Mouse (Mus musculus): ENCODE results near the gene Rgn. TPM values are rescaled to one million over a fixed set of nuclear protein-coding genes. Genes with fewer than 3 reads are reported as not detected.

Gene Rgn
- under 1 TPM; 0.25 to 0.60 (median 0.37) TPM for total RNA-seq (2022)

DNA sequence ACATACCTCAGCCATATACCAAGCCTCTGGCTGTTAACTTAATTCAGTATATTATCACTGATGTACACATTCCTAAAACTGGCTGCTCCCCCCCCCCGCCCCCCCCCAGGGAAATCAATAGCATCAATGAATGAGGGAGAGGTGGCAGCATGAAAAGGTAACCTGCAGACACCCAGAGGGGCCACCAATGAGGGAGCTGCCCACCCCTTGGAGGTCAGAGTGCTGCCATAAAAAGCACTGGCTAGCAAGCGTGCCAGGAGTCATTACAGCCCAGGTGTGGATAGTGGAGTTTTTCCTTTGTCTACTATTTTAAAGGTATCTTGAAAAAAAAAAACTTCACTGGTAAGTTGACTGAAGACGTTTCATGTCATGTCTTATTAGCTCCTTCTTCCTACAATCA, at the start of gene Rgn:
Rgn (plus strand) TSS at position 256 of the 400 bp plus-strand sequence.
- DNase-seq (ENCODE audit: low spot score): no peak

DNA sequence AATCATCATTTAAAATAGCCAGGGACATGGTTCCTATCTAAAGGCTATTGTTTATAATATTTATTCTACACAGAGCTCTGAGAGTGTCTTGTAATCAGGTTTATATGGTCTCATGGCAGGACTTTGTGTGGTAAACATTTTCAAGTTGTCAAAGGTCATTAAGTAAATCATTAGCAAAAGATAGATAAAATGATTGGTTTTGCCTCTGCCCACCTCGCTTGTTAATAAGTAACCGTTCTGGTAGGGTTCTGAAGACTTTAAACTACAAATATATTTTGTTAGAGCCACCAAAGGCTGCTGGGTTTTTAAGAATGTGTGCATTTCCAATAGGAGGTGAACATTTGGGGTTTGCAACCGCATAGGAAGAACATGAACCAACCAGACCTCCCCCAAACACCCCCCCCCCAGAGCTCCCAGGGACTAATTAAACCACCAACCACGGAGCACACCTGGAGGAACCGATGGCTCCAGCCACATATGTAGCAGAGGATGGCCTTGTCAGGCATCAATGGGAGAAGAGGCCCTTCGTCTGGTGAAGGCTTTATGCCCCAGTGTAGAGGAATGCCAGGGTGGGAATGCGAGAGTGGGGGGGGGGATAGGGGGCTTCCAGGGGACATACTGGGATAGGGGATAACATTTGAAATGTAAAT, 29.2 kb upstream of the Rgn start:
- DNase-seq (ENCODE audit: low spot score): no peak

DNA sequence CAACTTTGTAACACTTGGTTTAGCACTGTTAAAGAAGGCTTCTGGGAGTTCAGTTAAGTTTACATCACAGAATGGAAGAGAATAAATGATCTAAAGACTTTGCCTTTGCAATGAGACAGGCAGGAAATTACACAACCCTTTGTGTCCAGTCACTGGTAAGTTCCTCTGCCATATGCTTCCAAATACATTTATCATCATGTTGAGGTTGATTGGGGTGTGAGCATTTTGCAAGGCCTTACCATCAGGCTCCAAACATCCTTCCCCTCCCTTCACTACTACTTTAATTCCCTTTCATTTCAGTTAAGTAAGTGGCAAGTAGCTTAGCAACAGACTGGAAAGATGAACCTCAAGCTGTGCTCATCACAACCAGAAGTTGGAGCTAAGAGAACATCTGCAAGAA, 28.0 kb upstream of the Rgn start:
- no peak for DNase-seq (ENCODE audit: low spot score)

DNA sequence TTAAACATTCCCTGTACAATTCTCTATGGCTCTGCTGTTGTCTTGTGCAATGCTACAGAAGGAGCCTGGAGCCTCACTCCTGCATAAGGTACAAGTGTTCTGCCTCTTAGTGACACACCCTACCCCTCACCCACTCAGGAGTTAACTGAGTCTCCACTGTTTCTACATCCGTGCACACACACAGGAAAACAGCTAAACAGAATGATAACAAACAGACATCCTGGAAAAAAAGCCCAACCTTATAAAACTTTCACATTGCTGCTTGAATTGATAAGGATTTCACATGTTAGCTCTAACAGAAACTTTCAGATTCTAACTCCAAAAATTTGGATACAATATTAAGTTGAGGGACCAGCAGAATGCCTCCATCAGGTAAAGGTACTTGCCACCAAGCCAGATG, 17.0 kb upstream of the Rgn start:
- no peak for DNase-seq (ENCODE audit: low spot score)

DNA sequence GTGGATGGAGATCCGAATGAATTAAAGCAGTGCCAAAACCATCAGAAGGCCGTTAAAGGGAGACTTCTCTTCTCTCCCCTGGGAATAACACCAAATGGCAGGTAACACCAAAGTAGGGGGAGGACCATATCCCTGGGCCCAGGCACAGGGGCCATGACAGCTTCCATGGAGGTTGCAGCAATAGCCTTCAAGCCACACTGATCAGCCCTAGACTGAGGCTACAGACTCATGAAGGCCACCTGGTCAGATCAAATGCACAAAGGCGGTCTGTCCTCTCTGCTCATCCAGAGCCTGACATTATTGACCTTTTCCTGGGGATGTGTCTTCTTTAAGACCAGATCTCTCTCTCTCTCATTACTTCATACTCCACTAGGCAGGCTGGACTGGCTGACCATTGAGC, 5.7 kb upstream of the Rgn start:
- DNase-seq (ENCODE audit: low spot score): no peak

DNA sequence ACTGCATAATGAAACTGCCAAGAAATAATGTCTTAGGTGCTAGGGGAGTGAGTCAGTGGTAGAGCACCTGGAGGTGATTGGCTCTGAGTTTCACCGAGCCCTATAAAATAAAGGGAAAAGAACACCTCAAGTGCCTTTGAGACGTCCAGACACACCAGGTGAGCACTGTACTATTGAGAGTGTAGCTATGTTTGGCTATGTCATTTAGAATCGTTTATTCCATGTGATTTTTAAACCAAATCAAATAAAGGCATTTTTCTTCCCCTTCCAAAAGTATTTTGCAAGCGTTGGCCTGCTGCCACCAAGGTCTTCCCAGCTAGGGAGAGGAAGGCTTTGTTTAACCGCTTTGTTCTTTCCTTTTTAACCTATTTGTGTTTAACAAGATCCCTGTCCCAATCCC, 2.0 kb upstream of the Rgn start:
- DNase-seq (ENCODE audit: low spot score): no peak

DNA sequence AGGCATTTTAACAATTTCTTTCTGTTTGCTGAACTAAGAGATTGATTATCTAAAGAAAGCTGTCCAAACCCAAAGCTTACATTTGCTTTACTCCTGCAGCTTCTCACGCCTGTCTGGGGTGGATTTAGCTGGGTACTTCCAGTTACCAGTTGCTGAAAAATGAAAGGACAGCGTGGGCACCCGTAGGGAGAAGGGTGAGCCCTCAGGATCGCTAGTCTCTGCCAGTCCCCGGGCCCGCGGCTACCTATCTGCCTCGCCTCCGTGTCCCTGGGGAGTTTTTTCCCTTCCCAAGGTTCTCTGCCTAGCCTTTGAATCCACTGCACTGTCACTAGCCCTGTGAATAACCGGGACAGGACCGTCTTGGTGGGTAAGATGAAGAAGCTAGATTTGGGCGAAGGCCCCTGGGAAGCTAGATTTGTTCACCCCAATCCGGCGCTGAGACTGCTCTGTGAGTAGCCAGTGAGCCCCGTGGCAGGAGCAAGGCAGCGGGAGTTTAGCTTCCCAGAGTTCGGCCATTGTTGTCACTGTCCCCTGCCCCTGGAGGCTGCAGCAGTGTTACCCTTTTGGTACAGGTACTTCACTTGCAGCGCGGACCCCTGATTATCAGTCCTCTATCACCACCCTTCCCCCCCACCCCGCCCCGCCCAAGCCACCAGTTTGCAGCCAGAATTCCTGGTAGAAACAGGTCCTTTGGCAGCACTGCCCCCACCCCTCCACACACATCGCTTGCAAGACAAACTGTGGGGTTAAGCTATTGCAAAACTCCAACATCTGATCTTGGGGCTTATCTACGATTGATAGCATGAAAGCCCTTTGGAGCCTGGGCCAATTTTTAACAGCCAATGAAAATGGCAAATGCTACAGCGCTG, 1.3 kb upstream of the Rgn start:
- no peak for DNase-seq (ENCODE audit: low spot score)

DNA sequence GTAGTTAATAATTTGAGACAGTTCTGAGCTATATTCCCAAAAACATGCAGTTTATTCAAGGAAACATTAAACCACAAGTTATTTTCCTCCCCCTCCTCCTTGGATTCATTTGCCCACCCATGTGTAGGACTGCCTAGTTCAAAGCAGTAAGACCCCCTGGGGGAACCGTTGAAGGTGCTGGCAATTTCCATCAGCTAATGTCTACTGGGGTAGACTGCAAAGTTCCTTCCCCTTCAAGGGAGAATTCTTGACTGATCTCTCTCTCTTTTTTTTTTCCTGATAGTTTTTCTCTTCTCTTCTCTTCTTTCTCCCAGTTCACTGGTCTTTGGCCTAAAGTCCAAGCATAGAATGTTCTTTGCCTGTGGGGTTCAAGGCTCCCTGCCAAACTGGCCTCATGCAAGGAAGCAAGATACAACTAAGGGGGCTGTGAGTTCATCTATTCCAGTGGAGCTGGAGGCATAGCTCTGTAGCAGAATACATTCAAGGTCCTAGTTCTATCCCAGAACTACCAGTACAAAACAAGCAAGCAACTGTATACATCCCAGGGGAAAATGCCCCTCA, 627 bp upstream of the Rgn start:
- no peak for DNase-seq (ENCODE audit: low spot score)

DNA sequence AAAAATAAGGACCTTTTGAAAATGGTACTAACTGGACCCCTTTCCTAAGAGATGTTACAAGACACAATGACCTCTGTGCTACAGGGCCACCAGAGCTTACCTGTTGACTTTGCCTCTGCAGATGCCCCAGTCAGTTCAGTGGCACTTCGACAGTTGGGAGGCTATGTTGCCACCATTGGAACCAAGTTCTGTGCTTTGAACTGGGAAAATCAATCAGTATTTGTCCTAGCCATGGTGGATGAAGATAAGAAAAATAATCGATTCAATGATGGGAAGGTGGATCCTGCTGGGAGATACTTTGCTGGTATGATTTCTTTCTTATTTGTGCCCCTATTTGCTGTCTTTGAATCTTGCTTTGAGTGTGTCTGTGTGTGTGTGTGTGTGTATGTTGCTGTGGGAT, 2.6 kb downstream of the Rgn start:
- no peak for DNase-seq (ENCODE audit: low spot score)

DNA sequence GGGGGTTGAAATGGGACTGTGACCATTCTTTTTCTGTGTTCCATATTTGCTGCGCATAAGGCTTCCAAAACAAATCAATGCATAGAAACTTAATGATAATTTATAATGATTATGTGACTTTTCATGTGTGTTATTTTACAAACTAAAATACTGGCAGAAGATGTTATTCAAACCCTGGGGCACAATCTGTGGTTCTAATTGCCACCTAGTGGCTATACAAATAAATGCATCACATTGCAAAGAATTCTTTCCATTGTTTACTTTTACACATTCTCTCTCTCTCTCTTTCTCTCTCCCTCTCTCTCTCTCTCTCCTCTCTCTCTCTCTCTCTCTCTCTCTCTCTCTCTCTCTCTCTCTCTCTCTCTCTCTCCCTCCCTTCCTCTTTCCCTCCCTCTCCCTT, 12.3 kb downstream of the Rgn start:
- DNase-seq (ENCODE audit: low spot score): no peak

DNA sequence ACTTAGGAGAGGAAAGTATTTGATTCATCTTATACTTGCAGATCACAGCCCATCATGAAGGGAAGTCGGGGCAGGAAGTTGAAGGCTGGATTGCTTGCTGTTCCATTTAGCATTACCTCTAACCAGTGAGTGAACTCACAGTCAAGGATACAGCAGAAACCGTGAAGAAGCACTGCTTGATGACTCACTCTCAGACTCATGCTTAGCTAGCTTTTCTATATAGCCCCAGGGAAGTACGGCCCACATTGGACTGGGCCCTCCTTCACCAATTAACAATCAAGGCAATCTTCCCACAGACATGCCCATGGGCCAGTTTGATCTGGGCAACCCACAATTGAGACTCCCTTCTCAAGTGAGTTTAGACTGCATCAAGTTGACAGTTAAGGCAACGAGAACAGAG, 14.4 kb downstream of the Rgn start:
- no peak for DNase-seq (ENCODE audit: low spot score)

DNA sequence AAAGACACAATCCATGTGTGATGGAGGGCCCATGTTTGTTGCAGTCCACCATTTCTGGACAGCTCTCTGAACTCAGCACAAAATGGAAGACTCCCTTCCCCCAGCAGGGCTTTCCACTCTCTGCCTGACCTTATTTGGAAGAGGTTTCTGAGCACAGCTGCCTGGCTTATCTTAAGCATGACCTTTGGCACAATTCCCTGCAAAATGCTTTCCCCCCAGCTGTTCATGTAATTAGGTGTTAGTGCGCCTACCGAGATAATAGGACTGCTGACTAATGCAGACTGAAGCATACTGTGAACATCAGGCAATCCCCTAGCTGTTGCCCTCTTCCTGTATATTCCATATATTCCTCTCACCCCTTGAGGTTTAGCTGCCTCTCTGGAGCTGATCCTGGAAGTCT, 21.4 kb downstream of the Rgn start:
- DNase-seq (ENCODE audit: low spot score): peak; percentile 55

DNA sequence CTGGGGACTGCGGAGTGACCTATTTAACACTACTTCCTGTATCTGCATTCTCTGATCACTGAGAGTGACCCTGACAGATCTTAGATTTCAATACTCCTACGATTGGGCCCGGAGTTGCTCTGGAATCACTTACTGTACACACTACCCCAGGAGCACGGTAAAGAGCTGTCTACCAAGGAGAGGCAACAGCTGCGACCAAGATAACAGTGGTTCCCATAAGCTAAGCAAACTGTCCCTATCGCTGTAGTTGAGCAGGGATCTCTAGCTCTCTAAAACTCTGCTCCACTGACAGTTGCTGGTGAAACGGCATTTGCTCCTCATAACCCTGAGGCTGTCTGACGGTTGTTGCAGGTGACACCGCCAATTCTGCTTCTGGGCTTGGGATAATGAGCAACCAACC, 23.1 kb downstream of the Rgn start:
- no peak for DNase-seq (ENCODE audit: low spot score)

DNA sequence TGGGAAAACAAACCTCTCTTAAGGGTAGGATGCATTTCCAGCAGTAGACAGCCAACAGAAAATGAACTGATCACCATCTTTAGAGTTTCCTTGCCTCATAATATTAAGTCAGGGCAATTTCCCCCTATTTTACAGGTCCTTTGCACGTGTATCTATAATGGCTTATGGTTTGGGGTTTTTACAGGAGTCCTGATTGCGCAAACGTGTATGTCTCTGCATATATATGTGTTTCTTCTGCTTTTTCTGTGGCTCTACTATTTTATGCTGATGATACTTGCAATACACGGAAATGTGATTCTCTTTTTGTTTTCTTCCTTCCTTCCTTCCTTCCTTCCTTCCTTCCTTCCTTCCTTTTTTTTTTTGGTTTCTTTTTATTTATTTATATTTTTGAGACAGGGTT, 24.3 kb downstream of the Rgn start:
- DNase-seq (ENCODE audit: low spot score): no peak

DNA sequence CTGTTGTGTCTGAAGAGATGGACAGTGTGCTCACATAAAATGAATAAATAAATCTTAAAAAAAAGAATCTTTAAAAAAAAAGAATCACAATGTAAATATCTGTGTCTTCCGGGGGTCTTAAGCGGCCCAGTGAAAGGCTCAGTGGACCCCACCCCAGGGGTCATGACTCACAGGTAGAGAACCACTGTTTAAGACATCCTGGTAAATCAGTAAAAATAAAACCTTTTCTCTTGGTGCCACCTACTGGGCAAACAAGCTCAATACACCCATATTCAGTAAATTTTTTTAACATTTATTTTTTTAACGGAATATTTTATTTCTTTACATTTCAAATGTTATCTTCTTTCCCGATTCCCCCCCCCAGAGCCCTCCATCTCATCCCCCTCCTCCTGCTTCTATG, 38.4 kb downstream of the Rgn start:
- no peak for DNase-seq (ENCODE audit: low spot score)

DNA sequence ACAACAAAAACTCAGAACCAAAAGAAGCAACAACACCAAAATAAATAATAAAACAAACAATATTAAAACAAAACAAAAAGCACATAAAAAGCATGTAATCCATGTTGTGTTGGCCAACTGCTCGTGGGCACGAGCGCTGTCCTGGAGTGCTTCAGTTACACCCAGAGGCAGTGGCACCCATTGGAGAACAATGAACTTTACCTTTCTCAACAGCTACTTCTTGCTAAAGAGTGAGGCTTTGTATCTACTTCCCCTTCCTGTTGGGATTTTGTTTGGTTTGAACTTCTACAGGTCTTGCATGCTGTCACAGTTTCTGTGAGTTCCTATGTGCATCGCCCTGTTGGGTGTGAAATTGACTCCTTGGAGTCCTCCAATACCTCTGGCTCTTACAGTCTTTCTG, 58.9 kb downstream of the Rgn start:
- no peak for DNase-seq (ENCODE audit: low spot score)

Other genes with a start within 250 kb of the Rgn start
- gene Rp2, start 185.3 kb upstream of the Rgn start, total RNA-seq (2022): 10 to 100 TPM in 2 of 4 experiments, 1 to 10 TPM in 2; 8.4 to 12.2 (median 10.1) TPM
- 1 to 10 TPM; 1.4 to 3.0 (median 1.7) TPM for gene Jade3, start 124.1 kb upstream of the Rgn start, total RNA-seq (2022)
- gene Rbm10, start 67.7 kb downstream of the Rgn start, total RNA-seq (2022): 10 to 100 TPM; 16.6 to 21.8 (median 18.6) TPM
- gene Ndufb11, start 67.8 kb downstream of the Rgn start, total RNA-seq (2022): 100 to 1,000 TPM; 611 to 795 (median 691) TPM
- 100 to 1,000 TPM; 197 to 257 (median 214) TPM for gene Uba1, start 108.5 kb downstream of the Rgn start, total RNA-seq (2022)
- 100 to 1,000 TPM; 112 to 136 (median 121) TPM for gene Cdk16, start 138.2 kb downstream of the Rgn start, total RNA-seq (2022)
- gene Usp11, start 154.1 kb downstream of the Rgn start, total RNA-seq (2022): 1 to 10 TPM; 3.7 to 7.3 (median 5.9) TPM
- 100 to 1,000 TPM in 1 of 4 experiments, 10 to 100 TPM in 3; 83.3 to 103 (median 92.8) TPM for gene Araf, start 248.0 kb downstream of the Rgn start, total RNA-seq (2022)